Mouse (Mus musculus) right cerebral cortex, postnatal 25 days (tissue): ENCODE data around the gene Gmpr2.

ENCODE experiments used
- DNase-seq: peaks from one replicate; pipeline ENCODE4 v3.0.0; 2022

Gmpr2 gene

GRCm38 (mm10) chr14:55726261-55726660, 54.5 kb downstream of the Gmpr2 start:
- no peak for DNase-seq

GRCm38 (mm10) chr14:55727889-55728685, 56.3 kb downstream of the Gmpr2 start:
- no peak for DNase-seq
